ENCODE assay signal across 19 mouse cellular contexts in genomic region chr6:142367565-142367964, GRCm38 (mm10). TPM values are rescaled to one million over a fixed set of nuclear protein-coding genes. Genes with fewer than 3 reads are reported as not detected.
"Had no signal": no experiment of that assay in that cellular context is flagged by ENCODE, and none has a peak within 500 bp of the region (broad histone marks: within the 10 kb centered on the region; RNA-seq: fewer than 3 reads in every experiment).

No protein-coding gene starts in this region.

- H3K4me1 ChIP-seq: liver, embryonic 15.5 days; lung, embryonic 15.5 days; megakaryocyte, embryonic 14.5 days; midbrain, embryonic 13.5 days; midbrain, embryonic 15.5 days; neural tube, embryonic 12.5 days had no signal

- DNase-seq: liver, postnatal 0 days; lung, adult 2 months; lung, postnatal 14 days; lung, postnatal 36 days; retina, postnatal 1 day; right cerebral cortex, adult 18-20 months; right cerebral cortex, postnatal 25 days; right cerebral cortex, postnatal 4 days; spleen, adult 18-20 months; thymus, adult 18-20 months; thymus, postnatal 14 days had no signal

- H3K4me3 ChIP-seq: liver, embryonic 15.5 days; lung, embryonic 15.5 days; megakaryocyte, embryonic 14.5 days; midbrain, embryonic 13.5 days; midbrain, embryonic 15.5 days; neural tube, embryonic 12.5 days had no signal

- H3K27me3 ChIP-seq: liver, embryonic 15.5 days; lung, embryonic 15.5 days; megakaryocyte, embryonic 14.5 days; midbrain, embryonic 13.5 days; midbrain, embryonic 15.5 days; neural tube, embryonic 12.5 days had no signal

- H3K27ac ChIP-seq: liver, embryonic 15.5 days; lung, embryonic 15.5 days; macrophage; midbrain, embryonic 13.5 days; midbrain, embryonic 15.5 days; neural tube, embryonic 12.5 days had no signal

RNA-seq across cellular contexts. Expression of gene Slco1a5, which starts 44.8 kb away (rescaled TPM):
- polyA plus RNA-seq: liver, embryonic 15.5 days; liver, postnatal 0 days; macrophage; small intestine, adult 2 months had no signal

RNA-seq across cellular contexts. Expression of gene Spx, which starts 45.7 kb away (rescaled TPM):
- polyA plus RNA-seq: macrophage had no signal
